Mouse (Mus musculus) Patski (cell line): Measurements from ENCODE around the gene Elane. TPM values are rescaled to one million over a fixed set of nuclear protein-coding genes. Genes with fewer than 3 reads are reported as not detected.

Experiments used
- ATAC-seq: fragments of 100-300 bp; one replicate; pipeline ENCODE4 v1.8.0; 2021
- CTCF ChIA-PET: fragments of 350-600 bp; sonication (Branson Sonifier 250); formaldehyde crosslinking; loops from one replicate; lab custom pipeline; 2022; ENCODE audit warnings: inconsistent platforms; lab: Charles Lee
- POLR2A ChIA-PET: fragments of 350-600 bp; sonication (Branson Sonifier 250); formaldehyde crosslinking; loops from one replicate; lab custom pipeline; 2022; ENCODE audit warnings: antibody characterized with exemption, inconsistent platforms; lab: Charles Lee
- DNase-seq: peaks from one replicate; pipeline ENCODE4 v3.0.0-alpha.2; 2011; ENCODE audit warnings: low read depth, low spot score
- H3K27me3 ChIP-seq: fragments of 371-371 bp; one replicate; pipeline ENCODE4 v1.5.1; 2021
- CTCF ChIP-seq: fragments of 100-300 bp; IDR thresholded peaks from one replicate; pipeline ENCODE4 v1.5.1; 2021
- in situ Hi-C: fragments of 300-500 bp; cut with MboI; formaldehyde crosslinking; loops from 3 replicates; pipeline ENCODE4 v1.11.1; 2018; ENCODE audit warnings: low pct_unique_long_range_greater_than_20kb, mixed read lengths
- polyA plus RNA-seq: library from polyadenylated mRNA; unstranded; gene quantifications from one replicate; pipeline ENCODE4 v1.2.3, GENCODE M21; 2021

Gene Elane
- not detected for polyA plus RNA-seq

- POLR2A ChIA-PET = no interaction called here
- TF ChIP-seq CTCF = no peak
- ATAC-seq (no peak), DNase-seq (no peak)
- in situ Hi-C loops = no loop called here
- CTCF ChIA-PET = no interaction called here
- H3K27me3 ChIP-seq = no peaks in the 10 kb centered on the region
Measured at GRCm38 (mm10) chr10:79886054-79886453, at the start of gene Elane. Gene Elane, plus strand, starts transcription at chr10:79886247.

GRCm38 (mm10) chr10:79836918-79837317 lies 49.1 kb upstream of the Elane start:
- ChIA-PET CTCF (no interaction called here), POLR2A (no interaction called here)
- no peak for DNase-seq
- in situ Hi-C loops = loop anchor here (10.0 kb wide), 1 partner anchor 118 kb away; no protein-coding TSS in a partner anchor
- TF ChIP-seq CTCF = peak; percentile 48
- no peaks in the 10 kb centered on the region for H3K27me3 ChIP-seq
- no peak for ATAC-seq

- in situ Hi-C loops = loop anchor here (10.0 kb wide), 1 partner anchor 117 kb away; no protein-coding TSS in a partner anchor
- no peaks in the 10 kb centered on the region for H3K27me3 ChIP-seq
- CTCF ChIA-PET = no interaction called here
- DNase-seq (no peak), ATAC-seq (no peak)
- TF ChIP-seq CTCF = no peak
- POLR2A ChIA-PET = no interaction called here
Measured at GRCm38 (mm10) chr10:79838151-79838550, 47.9 kb upstream of the Elane start.

GRCm38 (mm10) chr10:79840091-79840490 lies 46.0 kb upstream of the Elane start:
- no peak for ATAC-seq
- ChIA-PET POLR2A (interaction anchor here (1.0 to 1.8 kb wide), 2 partner anchors 14 to 16 kb away, joined by 3 to 10 read pairs; partner anchors contain the start of gene Ptbp1), CTCF (interaction anchor here (1.0 to 2.3 kb wide), 4 partner anchors 14 to 86 kb away, joined by 3 to 6 read pairs (median 4); partner anchors contain the start of gene Ptbp1)
- no peak for TF ChIP-seq CTCF
- H3K27me3 ChIP-seq = no peaks in the 10 kb centered on the region
- in situ Hi-C loops = no loop called here
- DNase-seq = no peak

- ChIA-PET POLR2A (interaction anchor here (0.8 to 1.8 kb wide), 4 partner anchors 13 to 23 kb away, joined by 3 to 10 read pairs (median 4); partner anchors contain the start of gene Ptbp1), CTCF (interaction anchor here (0.9 to 2.3 kb wide), 6 partner anchors 13 to 85 kb away, joined by 3 to 6 read pairs (median 4); partner anchors contain the start of gene Ptbp1)
- DNase-seq (no peak), ATAC-seq (peak; percentile 70)
- no peaks in the 10 kb centered on the region for H3K27me3 ChIP-seq
- no peak for TF ChIP-seq CTCF
- in situ Hi-C loops = no loop called here
Measured at GRCm38 (mm10) chr10:79840644-79841551, 45.1 kb upstream of the Elane start.

GRCm38 (mm10) chr10:79842322-79842721 lies 43.7 kb upstream of the Elane start:
- no peaks in the 10 kb centered on the region for H3K27me3 ChIP-seq
- CTCF ChIA-PET = no interaction called here
- DNase-seq = no peak
- TF ChIP-seq CTCF = no peak
- no peak for ATAC-seq
- POLR2A ChIA-PET = no interaction called here
- in situ Hi-C loops = no loop called here

GRCm38 (mm10) chr10:79843476-79843875 lies 42.6 kb upstream of the Elane start:
- DNase-seq (no peak), ATAC-seq (no peak)
- CTCF ChIA-PET = no interaction called here
- POLR2A ChIA-PET = no interaction called here
- TF ChIP-seq CTCF = no peak
- in situ Hi-C loops = no loop called here
- no peaks in the 10 kb centered on the region for H3K27me3 ChIP-seq

GRCm38 (mm10) chr10:79846553-79846952 lies 39.5 kb upstream of the Elane start:
- POLR2A ChIA-PET = no interaction called here
- ATAC-seq (no peak), DNase-seq (no peak)
- H3K27me3 ChIP-seq = no peaks in the 10 kb centered on the region
- in situ Hi-C loops = no loop called here
- CTCF ChIA-PET = interaction anchor here (1.0 kb wide), 1 partner anchor 44 kb away, joined by 3 read pairs; no protein-coding TSS in a partner anchor
- TF ChIP-seq CTCF = no peak

GRCm38 (mm10) chr10:79849941-79850628 lies 36.0 kb upstream of the Elane start:
- in situ Hi-C loops = no loop called here
- ChIA-PET POLR2A (no interaction called here), CTCF (interaction anchor here (1.0 kb wide), 1 partner anchor 15 kb away, joined by 3 read pairs; no protein-coding TSS in a partner anchor)
- no peak for TF ChIP-seq CTCF
- ATAC-seq (no peak), DNase-seq (no peak)
- H3K27me3 ChIP-seq = no peaks in the 10 kb centered on the region

- in situ Hi-C loops = no loop called here
- POLR2A ChIA-PET = no interaction called here
- CTCF ChIA-PET = interaction anchor here (0.8 kb wide), 1 partner anchor 17 kb away, joined by 3 read pairs; no protein-coding TSS in a partner anchor
Measured at GRCm38 (mm10) chr10:79851653-79852052, 34.4 kb upstream of the Elane start.

More at GRCm38 (mm10) chr10:79851653-79852052, 34.4 kb upstream of the Elane start:
- TF ChIP-seq CTCF = no peak
- no peaks in the 10 kb centered on the region for H3K27me3 ChIP-seq
- no peak for ATAC-seq
- no peak for DNase-seq
